Mouse (Mus musculus): ENCODE results near the gene Mpzl3. TPM values are rescaled to one million over a fixed set of nuclear protein-coding genes. Genes with fewer than 3 reads are reported as not detected.

Gene Mpzl3
- polyA plus RNA-seq, 1 experiment from 2014 or later: 0.29 TPM

- no peak overlapping the region for H3K27ac ChIP-seq
- no peaks in the 10 kb centered on the region for H3K36me3 ChIP-seq (ENCODE audit: inconsistent target)
- no peak overlapping the region for H3K4me3 ChIP-seq (ENCODE audit: inconsistent target)
- no peaks in the 10 kb centered on the region for H3K79me2 ChIP-seq (ENCODE audit: inconsistent target)
- WGBS (ENCODE audit: missing documents): 91% methylated on average over 11 of the region's 11 CpGs
Measured at GRCm38 (mm10) chr9:45103211-45103979, 48.4 kb downstream of the Mpzl3 start.

- whole genome bisulfite sequencing (ENCODE audit: missing documents): 89% methylated on average over 2 of the region's 2 CpGs
- no peaks in the 10 kb centered on the region for H3K79me2 ChIP-seq (ENCODE audit: inconsistent target)
- H3K4me3 ChIP-seq (ENCODE audit: inconsistent target): no peak overlapping the region
- no peaks in the 10 kb centered on the region for H3K36me3 ChIP-seq (ENCODE audit: inconsistent target)
- no peak overlapping the region for H3K27ac ChIP-seq
Measured at GRCm38 (mm10) chr9:45105596-45106374, 50.8 kb downstream of the Mpzl3 start.

- Histone ChIP-seq H3K79me2 (ENCODE audit: inconsistent target) (no peaks in the 10 kb centered on the region), H3K27ac (no peak overlapping the region), H3K36me3 (ENCODE audit: inconsistent target) (no peaks in the 10 kb centered on the region), H3K4me3 (ENCODE audit: inconsistent target) (no peak overlapping the region)
- 57% methylated on average over 14 of the region's 14 CpGs for WGBS (ENCODE audit: missing documents)
Measured at GRCm38 (mm10) chr9:45115706-45116105, 60.7 kb downstream of the Mpzl3 start.

- H3K4me3 ChIP-seq (ENCODE audit: inconsistent target): no peak overlapping the region
- 6% methylated on average over 8 of the region's 9 CpGs for WGBS (ENCODE audit: missing documents)
- H3K27ac ChIP-seq: no peak overlapping the region
- no peaks in the 10 kb centered on the region for H3K36me3 ChIP-seq (ENCODE audit: inconsistent target)
- no peaks in the 10 kb centered on the region for H3K79me2 ChIP-seq (ENCODE audit: inconsistent target)
Measured at GRCm38 (mm10) chr9:45116819-45117218, 61.8 kb downstream of the Mpzl3 start.

- 26% methylated on average over 13 of the region's 13 CpGs for WGBS (ENCODE audit: missing documents)
- no peak within 1 kb of the TSS for H3K27ac ChIP-seq
- no peak within 1 kb of the TSS for H3K4me3 ChIP-seq (ENCODE audit: inconsistent target)
- no peaks in the 10 kb centered on the region for H3K36me3 ChIP-seq (ENCODE audit: inconsistent target)
- no peaks in the 10 kb centered on the region for H3K79me2 ChIP-seq (ENCODE audit: inconsistent target)
Measured at GRCm38 (mm10) chr9:45117741-45118431, 62.9 kb downstream of the Mpzl3 start, which contains the start of gene Scn2b. Scn2b (plus strand) TSS chr9:45117782.

GRCm38 (mm10) chr9:45118552-45118951, 63.6 kb downstream of the Mpzl3 start:
- WGBS (ENCODE audit: missing documents): 53% methylated on average over 10 of the region's 10 CpGs
- Histone ChIP-seq H3K4me3 (ENCODE audit: inconsistent target) (no peak overlapping the region), H3K79me2 (ENCODE audit: inconsistent target) (no peaks in the 10 kb centered on the region), H3K27ac (no peak overlapping the region), H3K36me3 (ENCODE audit: inconsistent target) (no peaks in the 10 kb centered on the region)

GRCm38 (mm10) chr9:45119316-45119953, 64.4 kb downstream of the Mpzl3 start:
- Histone ChIP-seq H3K36me3 (ENCODE audit: inconsistent target) (no peaks in the 10 kb centered on the region), H3K27ac (no peak overlapping the region), H3K79me2 (ENCODE audit: inconsistent target) (no peaks in the 10 kb centered on the region), H3K4me3 (ENCODE audit: inconsistent target) (no peak overlapping the region)
- WGBS (ENCODE audit: missing documents): 89% methylated on average over 8 of the region's 8 CpGs

GRCm38 (mm10) chr9:45119954-45120530, 65.1 kb downstream of the Mpzl3 start:
- no peak overlapping the region for H3K4me3 ChIP-seq (ENCODE audit: inconsistent target)
- WGBS (ENCODE audit: missing documents): 88% methylated on average over 14 of the region's 14 CpGs

GRCm38 (mm10) chr9:45120567-45120966, 65.6 kb downstream of the Mpzl3 start:
- Histone ChIP-seq H3K36me3 (ENCODE audit: inconsistent target) (no peaks in the 10 kb centered on the region), H3K79me2 (ENCODE audit: inconsistent target) (no peaks in the 10 kb centered on the region), H3K27ac (no peak overlapping the region), H3K4me3 (ENCODE audit: inconsistent target) (no peak overlapping the region)
- WGBS (ENCODE audit: missing documents): 84% methylated on average over 6 of the region's 6 CpGs

More at GRCm38 (mm10) chr9:45119954-45120530, 65.1 kb downstream of the Mpzl3 start:
- no peaks in the 10 kb centered on the region for H3K36me3 ChIP-seq (ENCODE audit: inconsistent target)
- no peak overlapping the region for H3K27ac ChIP-seq
- H3K79me2 ChIP-seq (ENCODE audit: inconsistent target): no peaks in the 10 kb centered on the region

GRCm38 (mm10) chr9:45121001-45121400, 66.0 kb downstream of the Mpzl3 start:
- H3K27ac ChIP-seq: no peak overlapping the region
- no peak overlapping the region for H3K4me3 ChIP-seq (ENCODE audit: inconsistent target)
- no peaks in the 10 kb centered on the region for H3K36me3 ChIP-seq (ENCODE audit: inconsistent target)
- no peaks in the 10 kb centered on the region for H3K79me2 ChIP-seq (ENCODE audit: inconsistent target)
- 73% methylated on average over 6 of the region's 6 CpGs for WGBS (ENCODE audit: missing documents)

- H3K27ac ChIP-seq: no peak overlapping the region
- H3K4me3 ChIP-seq (ENCODE audit: inconsistent target): no peak overlapping the region
- 2% methylated on average over 10 of the region's 10 CpGs for WGBS (ENCODE audit: missing documents)
- no peaks in the 10 kb centered on the region for H3K79me2 ChIP-seq (ENCODE audit: inconsistent target)
- H3K36me3 ChIP-seq (ENCODE audit: inconsistent target): no peaks in the 10 kb centered on the region
Measured at GRCm38 (mm10) chr9:45121769-45122168, 66.8 kb downstream of the Mpzl3 start.

GRCm38 (mm10) chr9:45122209-45122761, 67.3 kb downstream of the Mpzl3 start:
- WGBS (ENCODE audit: missing documents): 13% methylated on average over 9 of the region's 9 CpGs
- no peaks in the 10 kb centered on the region for H3K79me2 ChIP-seq (ENCODE audit: inconsistent target)
- no peaks in the 10 kb centered on the region for H3K36me3 ChIP-seq (ENCODE audit: inconsistent target)
- H3K4me3 ChIP-seq (ENCODE audit: inconsistent target): no peak overlapping the region
- no peak overlapping the region for H3K27ac ChIP-seq

GRCm38 (mm10) chr9:45125211-45125610, 70.2 kb downstream of the Mpzl3 start:
- no peak overlapping the region for H3K27ac ChIP-seq
- no peaks in the 10 kb centered on the region for H3K36me3 ChIP-seq (ENCODE audit: inconsistent target)
- WGBS (ENCODE audit: missing documents): 82% methylated on average over 14 of the region's 14 CpGs
- H3K79me2 ChIP-seq (ENCODE audit: inconsistent target): no peaks in the 10 kb centered on the region
- H3K4me3 ChIP-seq (ENCODE audit: inconsistent target): no peak overlapping the region

GRCm38 (mm10) chr9:45126941-45127340, 72.0 kb downstream of the Mpzl3 start:
- Histone ChIP-seq H3K79me2 (ENCODE audit: inconsistent target) (no peaks in the 10 kb centered on the region), H3K4me3 (ENCODE audit: inconsistent target) (no peak overlapping the region), H3K27ac (no peak overlapping the region), H3K36me3 (ENCODE audit: inconsistent target) (no peaks in the 10 kb centered on the region)
- WGBS (ENCODE audit: missing documents): 23% methylated on average over 6 of the region's 7 CpGs
